ENCODE assay signal across 10 mouse cellular contexts in the genomic region with DNA sequence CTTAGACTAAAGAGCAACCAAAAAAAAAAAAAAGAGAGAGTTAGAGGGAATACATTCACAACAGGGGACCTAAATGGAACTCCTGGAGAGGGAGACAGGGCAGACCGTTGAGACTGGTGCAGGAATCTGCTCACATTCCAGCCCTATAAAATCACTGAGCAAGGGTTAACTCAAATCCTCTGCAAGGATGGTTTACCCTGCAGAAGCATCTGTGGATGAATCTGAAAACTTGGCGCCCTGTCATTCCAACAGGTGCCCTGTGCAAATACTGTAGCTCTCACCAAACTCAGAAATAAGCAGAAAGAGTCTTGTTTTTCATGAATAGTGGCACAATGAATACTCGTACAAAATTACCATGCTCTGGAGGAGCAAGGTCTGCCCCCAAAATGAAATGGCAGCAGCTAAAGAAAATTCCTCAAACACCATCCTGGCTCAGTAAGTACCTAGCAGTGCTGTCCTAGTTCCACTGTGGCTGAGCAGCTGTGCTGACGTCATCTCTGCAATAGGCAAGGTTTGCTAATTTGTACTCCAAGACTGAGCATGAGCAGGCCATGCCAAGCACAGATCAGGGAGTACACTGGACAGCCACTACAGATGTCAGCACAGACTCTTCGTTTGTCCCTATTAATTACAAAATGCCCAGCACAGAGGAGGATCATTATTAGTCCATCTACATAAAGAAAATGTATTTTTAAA.
DNase-seq lines count a peak whose midpoint lies in the region; ATAC-seq and TF ChIP-seq lines count a peak whose summit lies in the region.
"Had no signal": no experiment of that assay in that cellular context is flagged by ENCODE, and none has a peak within 500 bp of the region (broad histone marks: within the 10 kb centered on the region; RNA-seq: fewer than 3 reads in every experiment).

No protein-coding gene starts in this region.

- 20% methylated on average over 5 of the region's 5 CpGs for WGBS in embryonic facial prominence, embryonic 15.5 days
- 22% methylated on average over 5 of the region's 5 CpGs for WGBS in limb, embryonic 12.5 days

- peak overlapping the region; percentile 71; the same call in 1 of the 2 replicates for H3K27ac ChIP-seq in embryonic facial prominence, embryonic 15.5 days (replicated peaks)
- peak overlapping the region; percentile 64 for H3K27ac ChIP-seq in limb, embryonic 12.5 days
- H3K27ac ChIP-seq: stomach, postnatal 0 days had no signal

- POLR2A ChIA-PET in Patski (lab: Charles Lee) = no interaction called here

- H3K36me3 ChIP-seq in embryonic facial prominence, embryonic 15.5 days = no peaks in the 10 kb centered on the region
- H3K36me3 ChIP-seq in limb, embryonic 12.5 days = no peaks in the 10 kb centered on the region

- peak; percentile 11 for DNase-seq in heart, adult 8-10 months (ENCODE audit: low spot score)
- no peak for DNase-seq in heart, postnatal 4 days
- no peak for DNase-seq in Patski (ENCODE audit: low read depth, low spot score)
- no peak for DNase-seq in urinary bladder, postnatal 10 days (ENCODE audit: low spot score)
- no peak for DNase-seq in spleen, postnatal 14 days (ENCODE audit: low spot score in 2 of 2)
- DNase-seq: kidney, postnatal 36 days had no signal

- no peak for TF ChIP-seq CTCF in Patski (IDR thresholded peaks at IDR 0.05)

- ATAC-seq in Patski = peak; percentile 90
- ATAC-seq in embryonic facial prominence, embryonic 15.5 days (ENCODE audit: insufficient number of reproducible peaks, low FRiP score, low TSS enrichment, low read depth) = no peak
- no peak for ATAC-seq in limb, embryonic 12.5 days (ENCODE audit: insufficient number of reproducible peaks, insufficient read depth, low FRiP score, low TSS enrichment, low read depth)
- no peak for ATAC-seq in CD4-positive, CD25-positive, alpha-beta regulatory T cell, adult 4 months

- no peaks in the 10 kb centered on the region for H3K9me3 ChIP-seq in embryonic facial prominence, embryonic 15.5 days (replicated peaks)
- H3K9me3 ChIP-seq in limb, embryonic 12.5 days = no peaks in the 10 kb centered on the region

- in situ Hi-C loops in Patski (cut with MboI; ENCODE audit: low pct_unique_long_range_greater_than_20kb) = no loop called here

- H3K4me2 ChIP-seq in embryonic facial prominence, embryonic 15.5 days (replicated peaks) = no peak overlapping the region
- H3K4me2 ChIP-seq in limb, embryonic 12.5 days = no peak overlapping the region

- H3K4me1 ChIP-seq in embryonic facial prominence, embryonic 15.5 days = peaks cover 52% of the 10 kb centered on the region
- H3K4me1 ChIP-seq in limb, embryonic 12.5 days (replicated peaks) = peaks cover 44% of the 10 kb centered on the region

- H3K9ac ChIP-seq in embryonic facial prominence, embryonic 15.5 days = no peak overlapping the region
- H3K9ac ChIP-seq in limb, embryonic 12.5 days (replicated peaks) = no peak overlapping the region

- no peaks in the 10 kb centered on the region for H3K27me3 ChIP-seq in Patski
- no peaks in the 10 kb centered on the region for H3K27me3 ChIP-seq in embryonic facial prominence, embryonic 15.5 days
- no peaks in the 10 kb centered on the region for H3K27me3 ChIP-seq in limb, embryonic 12.5 days

- CTCF ChIA-PET in Patski (lab: Charles Lee) = interaction anchor here (0.7 kb wide), 1 partner anchor 240 kb away, joined by 3 read pairs; no protein-coding TSS in a partner anchor

- H3K4me3 ChIP-seq in embryonic facial prominence, embryonic 15.5 days (replicated peaks) = no peak overlapping the region
- no peak overlapping the region for H3K4me3 ChIP-seq in limb, embryonic 12.5 days (replicated peaks)
